Mouse (Mus musculus) CH12.LX (cell line): ENCODE measurements at regions not wholly inside any gene's neighbourhood (a gene's known extent, or its start where the extent isn't known, plus 50 kb on each side); places are given as distances from the start of the nearest gene placed in this dataset.

Experiments
- CHD1 ChIP-seq: IDR thresholded peaks from 2 replicates; pipeline ENCODE4 v1.6.1; 2012; ENCODE audit warnings: low read depth, low read length, improper control_type of control experiment, inconsistent platforms
- CTCF ChIP-seq, 2 experiments: IDR thresholded peaks in 1 of 2; conservative IDR thresholded peaks in 1 of 2; 2 replicates each; pipeline ENCODE4 v1.5.1; 2011 to 2012; ENCODE audit warnings: low read depth in 2 of 2, low read length in 2 of 2, improper control_type of control experiment in 1 of 2, inconsistent platforms in 1 of 2, mild to moderate bottlenecking in 1 of 2, moderate library complexity in 1 of 2
- ELF1 ChIP-seq: IDR thresholded peaks from 2 replicates; pipeline ENCODE4 v1.6.1; 2014; ENCODE audit warnings: low read depth, mild to moderate bottlenecking, inconsistent platforms, low read length, improper control_type of control experiment
- ETS1 ChIP-seq: conservative IDR thresholded peaks from 2 replicates; pipeline ENCODE4 v1.6.1; 2012; ENCODE audit warnings: low read depth, mild to moderate bottlenecking, inconsistent platforms, low read length, improper control_type of control experiment, moderate library complexity
- MAFK ChIP-seq: IDR thresholded peaks from 2 replicates; pipeline ENCODE4 v1.6.1; 2011; ENCODE audit warnings: low read length, improper control_type of control experiment; ENCODE audit not compliant: insufficient replicate concordance
- NRF1 ChIP-seq: IDR thresholded peaks from 2 replicates; pipeline ENCODE4 v1.6.1; 2014; ENCODE audit warnings: low read depth, mild to moderate bottlenecking, inconsistent platforms, low read length, improper control_type of control experiment, moderate library complexity
- SMC3 ChIP-seq: IDR thresholded peaks from 2 replicates; pipeline ENCODE4 v1.6.1; 2011; ENCODE audit warnings: low read depth, low read length, improper control_type of control experiment
- ZNF384 ChIP-seq: IDR thresholded peaks from 2 replicates; pipeline ENCODE4 v1.6.1; 2012; ENCODE audit warnings: low read depth, low read length, improper control_type of control experiment, inconsistent platforms

GRCm38 (mm10) chr16:55503273-55503672 lies 205.5 kb upstream of the Zpld1 start:
- TF ChIP-seq CTCF (conservative IDR thresholded peaks at IDR 0.05 in 1 of 2, IDR thresholded peaks at IDR 0.05 in 1 of 2; ENCODE audit: low read depth in 2 of 2, low read length in 2 of 2) (peak in 1 of 2 experiments; percentile 54; a peak in 2 of 4 replicates), CHD1 (no peak), NRF1 (no peak), SMC3 (no peak; the same call in 1 of the 2 replicates), ZNF384 (no peak), MAFK (no peak), ELF1 (no peak), ETS1 (no peak)
